Mouse (Mus musculus) forebrain, postnatal 0 days (tissue): ENCODE measurements around the gene Dcdc2a. TPM values are rescaled to one million over a fixed set of nuclear protein-coding genes. Genes with fewer than 3 reads are reported as not detected.
A peak's percentile ranks its signal among the peaks of the same experiment; 100 is the strongest.

Source experiments
- ATAC-seq: fragments of 200-750 bp; cut with Nextera tagmentation; 2 replicates; pipeline ENCODE4 v1.8.0; 2017; ENCODE audit warnings: mild to moderate bottlenecking, moderate library complexity
- DNase-seq: peaks from one replicate; pipeline ENCODE4 v3.0.0-alpha.2; 2015
- H3K27ac ChIP-seq: fragments of 300-500 bp; sonication (generic); 2 replicates; pipeline ENCODE4 v1.5.1; 2014; ENCODE audit warnings: low read depth, mild to moderate bottlenecking, antibody characterized with exemption, low read length, moderate library complexity, mixed read lengths
- H3K27me3 ChIP-seq: fragments of 300-500 bp; sonication (generic); 2 replicates; pipeline ENCODE4 v1.6.1; 2014; ENCODE audit warnings: mild to moderate bottlenecking, low read length, mixed read lengths; ENCODE audit not compliant: insufficient read depth
- H3K36me3 ChIP-seq: fragments of 300-500 bp; sonication (generic); 2 replicates; pipeline ENCODE4 v1.6.1; 2014; ENCODE audit warnings: mild to moderate bottlenecking, moderate library complexity; ENCODE audit not compliant: insufficient read depth
- H3K4me1 ChIP-seq: fragments of 300-500 bp; sonication (generic); 2 replicates; pipeline ENCODE4 v1.6.1; 2014; ENCODE audit warnings: antibody characterized with exemption; ENCODE audit not compliant: insufficient read depth
- H3K4me2 ChIP-seq: fragments of 300-500 bp; sonication (generic); 2 replicates; pipeline ENCODE4 v1.6.1; 2014; ENCODE audit warnings: low read depth, mild to moderate bottlenecking, moderate library complexity
- H3K4me3 ChIP-seq: fragments of 300-500 bp; sonication (generic); 2 replicates; pipeline ENCODE4 v1.5.1; 2014; ENCODE audit warnings: low read depth, low read length, mixed read lengths
- H3K9ac ChIP-seq: fragments of 300-500 bp; sonication (generic); 2 replicates; pipeline ENCODE4 v1.6.1; 2014; ENCODE audit warnings: mild to moderate bottlenecking
- H3K9me3 ChIP-seq: fragments of 300-500 bp; sonication (generic); 2 replicates; pipeline ENCODE4 v1.6.1; 2016; ENCODE audit warnings: low read length
- CTCF ChIP-seq: sonication (generic); IDR thresholded peaks from 2 replicates; pipeline ENCODE4 v1.5.1; 2016; ENCODE audit warnings: antibody characterized with exemption, control low read depth, low read depth
- WGBS: fragments of 180-500 bp; shearing (Covaris S2); extraction: QIAGEN DNeasy Blood & Tissue Kit; methylation state at CpG from one replicate; pipeline ENCODE4 v1.1.7; 2014; 5-methylcytosine and 5-hydroxymethylcytosine counted together
- polyA plus RNA-seq: library from polyadenylated mRNA; unstranded; fragments of >200 nt; fragmentation: Nextera tagmentation; extraction: Ambion mirVana; gene quantifications from 2 replicates; pipeline ENCODE4 v1.2.1, GENCODE M21; 2015
- total RNA-seq: library from RNA; depleted of rRNA; stranded (reverse); fragments of >200 nt; gene quantifications from 2 replicates; pipeline ENCODE4 v1.2.3, GENCODE M21; 2014

Gene Dcdc2a
- total and polyA plus RNA-seq, 2 experiments from 2014 or later = 3.2 to 4.8 TPM

GRCm38 (mm10) chr13:25128766-25129165, 73.0 kb downstream of the Dcdc2a start:
- WGBS = 84% methylated on average over 9 of the region's 9 CpGs
- no peak overlapping the region for H3K27ac ChIP-seq
- H3K36me3 ChIP-seq = no peaks in the 10 kb centered on the region
- no peaks in the 10 kb centered on the region for H3K27me3 ChIP-seq
- no peak for ATAC-seq
- H3K9ac ChIP-seq = no peak overlapping the region
- no peak for DNase-seq
- no peaks in the 10 kb centered on the region for H3K9me3 ChIP-seq
- H3K4me3 ChIP-seq = no peak overlapping the region
- H3K4me1 ChIP-seq = no peaks in the 10 kb centered on the region
- no peak overlapping the region for H3K4me2 ChIP-seq
- TF ChIP-seq CTCF = no peak

DNA sequence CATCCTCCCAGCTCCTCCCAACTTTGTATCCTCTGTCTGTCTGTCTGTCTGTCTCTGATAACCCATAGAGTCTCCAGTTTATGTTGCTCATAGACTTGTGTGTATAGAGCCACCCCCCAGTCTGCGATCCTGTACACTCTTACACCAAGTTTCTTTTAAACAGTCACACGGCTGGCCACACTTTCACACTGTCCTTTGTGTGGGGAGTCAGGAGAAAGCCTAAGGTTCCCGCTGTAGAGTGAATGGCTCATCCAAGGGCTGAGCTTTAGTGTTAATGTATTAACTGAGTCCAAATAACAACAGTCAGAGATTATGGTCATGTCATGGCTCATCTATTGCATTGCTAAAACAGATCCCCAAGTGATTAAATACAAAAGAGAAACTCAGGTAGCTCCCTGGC, 87.3 kb downstream of the Dcdc2a start:
- Histone ChIP-seq H3K27me3 (no peaks in the 10 kb centered on the region), H3K4me1 (no peaks in the 10 kb centered on the region), H3K27ac (no peak overlapping the region), H3K9me3 (no peaks in the 10 kb centered on the region), H3K9ac (no peak overlapping the region), H3K4me3 (no peak overlapping the region), H3K4me2 (no peak overlapping the region), H3K36me3 (no peaks in the 10 kb centered on the region)
- no peak for TF ChIP-seq CTCF
- DNase-seq = no peak
- no peak for ATAC-seq
- 86% methylated on average over 3 of the region's 3 CpGs for WGBS

GRCm38 (mm10) chr13:25144093-25144492, 88.3 kb downstream of the Dcdc2a start:
- TF ChIP-seq CTCF = peak; percentile 24; the same call in 1 of the 2 replicates
- Histone ChIP-seq H3K4me3 (no peak overlapping the region), H3K4me2 (no peak overlapping the region), H3K27me3 (no peaks in the 10 kb centered on the region), H3K9ac (no peak overlapping the region), H3K27ac (no peak overlapping the region), H3K4me1 (no peaks in the 10 kb centered on the region), H3K9me3 (no peaks in the 10 kb centered on the region), H3K36me3 (no peaks in the 10 kb centered on the region)
- 58% methylated on average over 2 of the region's 2 CpGs for WGBS
- no peak for DNase-seq
- ATAC-seq = no peak

GRCm38 (mm10) chr13:25146232-25146631, 90.4 kb downstream of the Dcdc2a start:
- Histone ChIP-seq H3K9me3 (no peaks in the 10 kb centered on the region), H3K4me3 (no peak overlapping the region), H3K4me1 (peaks cover 4% of the 10 kb centered on the region; the same call in 1 of the 2 replicates), H3K9ac (no peak overlapping the region), H3K27me3 (no peaks in the 10 kb centered on the region), H3K36me3 (no peaks in the 10 kb centered on the region), H3K27ac (no peak overlapping the region), H3K4me2 (no peak overlapping the region)
- TF ChIP-seq CTCF = no peak
- ATAC-seq (no peak), DNase-seq (no peak)
- WGBS = 86% methylated on average over 2 of the region's 2 CpGs

DNA sequence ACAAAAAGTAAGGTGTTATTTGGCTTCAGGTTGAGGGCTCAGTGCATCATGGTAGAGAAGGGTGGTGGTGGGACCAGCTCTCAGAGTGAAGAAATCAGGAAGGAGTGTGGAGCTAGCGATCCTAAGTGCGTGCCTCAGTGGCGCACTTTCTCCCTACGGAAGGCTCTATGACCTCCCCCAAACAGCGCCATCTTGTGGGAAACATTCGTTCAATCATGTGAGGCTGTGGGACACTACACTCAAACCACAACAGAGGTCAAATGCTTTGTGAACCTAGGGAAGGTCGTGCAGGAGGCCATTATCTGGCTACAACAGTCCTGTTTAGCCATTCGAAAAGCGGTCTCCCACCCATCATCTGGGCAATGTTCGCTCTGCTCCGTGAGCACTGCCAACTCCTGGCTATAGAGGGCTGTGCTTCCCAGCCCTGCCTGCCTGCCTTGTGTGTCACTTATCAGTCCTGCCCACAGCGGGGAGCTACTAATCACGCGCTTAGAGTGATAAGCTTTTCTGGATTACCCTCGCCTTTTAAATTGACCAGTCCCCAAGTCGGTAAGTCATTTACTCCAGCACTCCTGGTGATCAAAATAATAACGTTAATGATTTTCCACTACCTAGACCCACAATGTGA, 94.5 kb downstream of the Dcdc2a start:
- ATAC-seq = peak; percentile 34; the same call in 1 of the 2 replicates
- no peaks in the 10 kb centered on the region for H3K27me3 ChIP-seq
- peaks cover 4% of the 10 kb centered on the region; the same call in 1 of the 2 replicates for H3K4me1 ChIP-seq
- H3K9me3 ChIP-seq = no peaks in the 10 kb centered on the region
- H3K4me2 ChIP-seq = peak overlapping the region; percentile 18
- no peak overlapping the region for H3K9ac ChIP-seq
- TF ChIP-seq CTCF = peak; percentile 36; the same call in 1 of the 2 replicates
- WGBS = 17% methylated on average over 17 of the region's 17 CpGs
- DNase-seq = no peak
- no peak overlapping the region for H3K4me3 ChIP-seq
- H3K27ac ChIP-seq = no peak overlapping the region
- no peaks in the 10 kb centered on the region for H3K36me3 ChIP-seq

- no peak for DNase-seq
- peaks cover 4% of the 10 kb centered on the region; the same call in 1 of the 2 replicates for H3K4me1 ChIP-seq
- no peak overlapping the region for H3K27ac ChIP-seq
- H3K4me3 ChIP-seq = no peak overlapping the region
- H3K9ac ChIP-seq = no peak overlapping the region
- no peak for TF ChIP-seq CTCF
- no peak; the same call in 1 of the 2 replicates for ATAC-seq
- no peaks in the 10 kb centered on the region for H3K36me3 ChIP-seq
- no peak overlapping the region for H3K4me2 ChIP-seq
- H3K9me3 ChIP-seq = no peaks in the 10 kb centered on the region
- H3K27me3 ChIP-seq = no peaks in the 10 kb centered on the region
- 12% methylated on average over 4 of the region's 4 CpGs for whole genome bisulfite sequencing
Observed at GRCm38 (mm10) chr13:25150861-25151260, 95.1 kb downstream of the Dcdc2a start.

GRCm38 (mm10) chr13:25159917-25160316, 104.1 kb downstream of the Dcdc2a start:
- peak; percentile 56 for ATAC-seq
- Histone ChIP-seq H3K36me3 (no peaks in the 10 kb centered on the region), H3K9me3 (no peaks in the 10 kb centered on the region), H3K4me1 (no peaks in the 10 kb centered on the region), H3K9ac (no peak overlapping the region), H3K4me3 (no peak overlapping the region), H3K4me2 (no peak overlapping the region), H3K27me3 (no peaks in the 10 kb centered on the region), H3K27ac (no peak overlapping the region)
- DNase-seq = no peak
- WGBS = 63% methylated on average over 2 of the region's 2 CpGs
- TF ChIP-seq CTCF = no peak
